Mouse (Mus musculus) cerebellum, postnatal 25 days (tissue): Measurements from ENCODE around the gene Ppp6r3.

ENCODE experiments used
- DNase-seq, 2 experiments: peaks; one replicate each; pipeline ENCODE4 v3.0.0; 2021; ENCODE audit warnings: mixed read lengths in 2 of 2

Gene Ppp6r3

DNA sequence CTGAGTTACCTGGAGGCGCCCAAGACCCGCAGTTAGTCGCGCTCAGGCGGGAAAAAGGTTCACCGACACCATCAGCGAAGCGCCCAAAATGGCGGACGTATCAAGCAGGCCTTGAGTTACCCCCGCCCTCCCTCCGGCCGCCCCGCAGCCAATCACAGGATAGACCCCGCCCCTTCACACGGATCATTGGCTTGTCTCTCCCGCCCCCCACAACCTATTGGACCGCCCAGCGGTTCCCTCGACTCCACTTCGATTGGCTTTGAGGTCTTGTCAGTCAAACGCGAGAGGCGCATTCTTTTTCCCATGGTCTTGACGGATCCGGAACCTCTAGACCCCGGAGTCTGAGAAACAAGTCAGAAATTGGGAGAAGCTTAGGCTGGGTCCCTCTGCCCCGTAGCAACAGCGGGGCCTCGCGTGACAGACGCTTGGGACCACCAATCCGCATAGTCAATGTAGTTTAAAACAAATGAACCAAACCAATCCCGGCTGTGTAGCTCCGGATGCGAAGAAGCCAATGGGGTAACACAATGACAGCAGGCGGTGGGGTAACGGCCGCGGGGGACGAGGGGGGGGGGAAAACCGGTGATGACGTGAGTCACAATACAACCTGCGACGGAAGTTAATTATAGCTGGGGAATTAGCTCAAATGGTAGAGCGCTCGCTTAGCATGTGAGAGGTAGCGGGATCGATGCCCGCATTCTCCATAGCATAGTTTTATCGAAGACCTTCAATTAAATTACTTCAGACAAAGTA, at the start of gene Ppp6r3:
TSS of gene Ppp6r3 (minus strand) at position 118 of the 753 bp plus-strand sequence.
- DNase-seq, result peak; percentile 97 to 99

DNA sequence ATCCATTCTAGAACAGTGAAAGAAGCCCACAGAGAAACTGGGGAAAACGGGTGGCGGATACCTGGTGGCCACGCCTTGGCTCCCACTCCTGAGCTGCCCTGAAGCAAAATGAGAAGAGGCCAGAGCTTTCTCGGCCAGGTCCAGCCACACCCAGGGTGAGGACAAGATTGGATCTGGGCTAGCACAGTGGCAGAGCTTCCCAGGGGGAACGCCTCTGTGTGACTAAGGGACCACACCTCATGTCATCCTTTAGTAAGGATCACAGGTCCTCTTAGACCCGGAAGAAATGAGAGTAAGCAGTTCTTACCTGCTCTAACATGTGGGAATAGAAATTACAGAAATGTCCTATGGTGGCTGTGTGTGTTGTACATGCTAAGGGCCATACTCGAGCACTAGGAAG, 49.6 kb upstream of the Ppp6r3 start:
- DNase-seq, result no peak

DNA sequence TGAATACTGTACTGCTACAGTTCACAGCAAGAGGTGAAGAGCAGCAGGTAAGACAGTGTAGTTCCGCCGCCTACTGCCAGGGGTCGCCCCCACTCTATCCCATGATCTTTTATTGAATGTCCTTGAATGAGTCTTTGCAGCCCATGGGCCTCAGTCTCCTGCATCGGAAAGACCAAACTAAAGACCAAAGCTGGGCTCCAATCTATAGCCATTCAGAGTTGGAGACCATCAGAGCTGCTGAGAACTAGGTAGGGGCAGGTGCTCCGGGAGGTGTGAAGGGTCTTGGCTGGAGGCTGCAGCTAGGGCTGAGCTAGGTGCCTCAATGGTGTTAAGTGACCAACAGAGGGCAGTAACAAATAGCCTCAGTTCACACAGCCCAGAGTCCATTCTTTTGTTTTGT, 48.3 kb upstream of the Ppp6r3 start:
- peak; percentile 57 to 63 for DNase-seq

DNA sequence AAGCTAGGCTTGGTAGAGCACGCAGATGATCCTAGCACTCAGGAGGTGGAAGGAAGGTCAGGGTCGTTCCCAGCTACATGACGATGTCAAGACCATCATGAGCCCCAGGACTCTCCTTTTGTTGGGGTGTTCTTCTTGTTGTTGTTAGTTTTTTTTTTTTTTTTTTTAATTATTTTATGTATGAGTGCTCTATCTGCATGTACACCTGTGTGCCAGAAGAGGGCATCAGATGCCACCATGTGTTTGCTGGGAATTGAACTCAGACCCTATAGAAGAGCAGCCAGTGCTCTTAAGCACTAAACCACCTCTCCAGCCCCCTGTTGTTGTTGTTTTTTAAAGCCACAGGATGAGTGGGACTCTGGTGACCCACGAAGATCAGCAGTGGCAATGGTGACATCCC, 47.7 kb upstream of the Ppp6r3 start:
- no peak for DNase-seq

DNA sequence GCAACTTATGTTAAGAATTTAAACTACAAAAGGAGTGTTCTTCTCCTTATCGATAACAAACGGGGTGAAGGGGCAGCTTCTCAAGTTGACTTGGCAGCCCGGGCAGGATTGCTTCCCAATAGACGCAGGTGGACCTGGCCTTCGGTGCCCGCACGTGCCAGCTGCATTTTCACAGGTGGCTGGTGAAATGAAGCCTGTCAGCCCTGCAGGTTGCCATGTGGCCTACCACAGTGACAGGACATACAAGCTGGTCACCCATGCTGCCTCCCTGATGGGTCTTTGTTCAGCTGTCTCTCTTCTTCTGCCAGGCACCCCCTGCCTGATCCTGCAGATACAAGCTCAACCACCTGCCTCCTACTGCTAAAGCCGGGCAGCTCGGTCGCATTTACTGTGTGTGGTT, 45.3 kb upstream of the Ppp6r3 start:
- peak in 1 of 2 experiments; percentile 42 for DNase-seq

DNA sequence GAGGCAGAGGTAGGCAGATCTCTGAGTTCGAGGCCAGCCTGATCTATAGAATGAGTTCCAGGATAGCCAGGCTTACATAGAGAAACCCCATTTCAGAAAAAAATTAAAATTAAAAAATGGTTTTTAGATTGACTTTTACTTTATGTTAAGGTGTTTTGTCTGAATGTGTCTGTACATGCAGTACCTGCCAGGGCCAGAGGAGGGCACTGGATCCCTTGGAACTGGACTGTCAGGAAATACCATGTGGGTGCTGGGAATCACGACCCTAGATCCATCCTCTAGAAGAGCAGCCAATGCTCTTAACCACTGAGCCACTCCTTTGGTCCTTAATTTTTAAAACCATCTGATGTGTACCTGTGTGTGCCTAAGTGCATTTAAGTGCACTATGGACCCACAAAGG, 43.8 kb upstream of the Ppp6r3 start:
- no peak for DNase-seq

DNA sequence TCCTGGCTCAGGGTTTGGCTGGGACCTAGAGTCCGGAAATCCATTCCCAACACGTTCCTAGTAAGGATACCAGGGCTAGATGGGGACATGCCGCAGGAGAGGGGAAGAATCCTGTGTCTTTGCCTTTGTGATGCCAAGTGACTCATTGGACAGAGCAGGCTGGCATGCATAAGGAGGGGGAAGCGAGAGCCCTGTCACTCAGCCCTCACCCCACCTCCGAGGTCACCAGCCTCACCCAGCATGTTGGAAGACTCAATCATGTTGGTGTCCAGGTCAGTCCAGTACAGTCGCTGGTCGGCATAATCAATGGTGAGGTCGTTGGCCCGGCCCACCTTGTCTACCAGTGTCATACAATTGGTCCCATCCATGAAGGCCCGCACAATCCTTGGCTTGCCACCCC, 38.4 kb upstream of the Ppp6r3 start:
- DNase-seq, result no peak

DNA sequence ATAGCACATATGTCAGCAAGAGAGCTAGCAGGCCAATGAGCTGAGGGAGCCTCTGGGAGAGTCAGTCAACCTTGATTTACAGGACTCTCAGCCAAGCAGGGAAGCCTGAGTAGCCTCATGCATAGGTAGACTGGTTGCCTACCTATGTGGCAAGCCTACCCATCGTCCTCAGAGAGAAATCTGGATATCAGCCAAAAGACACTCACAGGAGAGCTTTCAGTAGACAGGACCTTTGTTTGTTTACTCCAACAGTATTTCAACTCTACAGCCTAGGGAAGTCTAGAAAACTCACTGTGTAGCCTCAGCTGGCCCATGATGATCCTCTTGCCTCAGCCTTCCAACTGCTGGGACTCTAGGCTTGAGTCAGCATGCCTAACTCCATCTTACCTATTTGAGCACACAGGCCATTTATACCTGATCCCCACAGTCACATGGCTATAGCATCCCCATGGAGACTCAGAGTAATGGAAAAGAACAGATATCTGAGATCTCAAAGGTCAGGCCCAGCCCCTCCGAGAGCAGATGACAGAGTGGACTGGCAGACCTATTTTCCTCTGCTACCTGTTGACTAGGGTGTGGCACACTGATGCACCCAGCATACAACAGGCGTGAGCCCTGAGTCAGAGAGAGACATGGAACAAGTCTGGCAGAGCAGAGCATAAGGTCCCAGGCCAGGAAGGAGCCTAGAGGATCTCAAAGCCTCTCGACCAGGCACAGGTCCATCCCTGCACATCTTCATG, 37.2 kb upstream of the Ppp6r3 start:
- no peak for DNase-seq

DNA sequence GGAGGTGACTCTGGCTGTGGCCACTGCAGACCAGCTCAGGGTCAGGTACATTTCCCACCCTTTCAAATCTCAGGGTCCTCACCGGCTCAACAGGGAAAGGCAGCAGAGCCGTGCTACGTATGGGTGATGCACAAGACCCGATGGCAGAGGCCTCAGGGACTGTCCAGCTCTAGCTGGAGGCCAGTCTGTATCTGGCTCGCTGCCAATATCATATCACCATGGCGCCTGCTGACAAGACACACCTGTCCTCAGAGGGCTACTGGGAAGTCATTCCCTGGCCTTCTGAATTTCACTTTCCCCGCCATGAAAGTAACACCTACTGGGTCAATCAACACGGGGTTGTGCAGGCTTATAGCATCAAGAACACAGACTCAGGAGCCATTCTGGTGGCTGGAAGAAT, 36.2 kb upstream of the Ppp6r3 start:
- DNase-seq, result peak in 1 of 2 experiments; percentile 23

DNA sequence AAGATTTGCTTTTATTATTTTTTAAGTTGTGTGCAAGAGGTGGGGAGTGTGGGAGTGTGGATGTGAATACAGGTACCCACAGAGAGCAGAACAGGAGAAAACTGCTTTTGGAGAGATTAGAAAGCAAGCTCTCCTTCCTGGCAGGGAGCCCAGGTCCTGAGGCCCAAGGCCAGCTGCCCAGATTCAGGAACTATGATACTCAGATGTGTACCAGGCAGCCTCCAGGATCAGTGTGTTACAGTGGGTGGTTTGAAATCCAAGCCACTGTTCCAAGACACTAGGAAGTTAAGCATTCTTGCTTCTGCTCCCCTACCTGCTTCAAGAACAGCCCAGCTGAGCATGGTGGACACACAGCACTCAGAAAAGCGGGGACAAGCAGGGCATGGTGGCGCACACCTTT, 35.3 kb upstream of the Ppp6r3 start:
- DNase-seq, result peak; percentile 58 to 79

DNA sequence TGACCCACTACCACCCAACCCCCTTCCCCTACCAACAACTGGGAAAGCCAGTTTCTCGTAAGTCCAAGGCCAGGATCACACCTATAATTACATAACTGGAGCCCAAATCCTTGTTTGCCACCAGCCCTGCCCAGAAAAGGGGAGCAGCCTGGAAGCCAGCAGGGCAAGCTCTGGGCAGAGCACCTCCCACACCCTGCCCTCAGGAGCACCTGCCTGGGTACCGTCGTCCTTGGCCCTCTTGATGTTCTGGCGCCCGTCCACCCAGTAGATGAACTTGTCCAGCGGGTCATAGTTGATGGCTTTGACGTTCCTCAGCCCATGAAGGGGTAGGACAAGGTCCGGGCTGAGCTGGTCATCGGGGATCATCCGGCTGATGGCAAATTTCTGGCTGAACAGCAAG, 34.3 kb upstream of the Ppp6r3 start:
- no peak for DNase-seq

DNA sequence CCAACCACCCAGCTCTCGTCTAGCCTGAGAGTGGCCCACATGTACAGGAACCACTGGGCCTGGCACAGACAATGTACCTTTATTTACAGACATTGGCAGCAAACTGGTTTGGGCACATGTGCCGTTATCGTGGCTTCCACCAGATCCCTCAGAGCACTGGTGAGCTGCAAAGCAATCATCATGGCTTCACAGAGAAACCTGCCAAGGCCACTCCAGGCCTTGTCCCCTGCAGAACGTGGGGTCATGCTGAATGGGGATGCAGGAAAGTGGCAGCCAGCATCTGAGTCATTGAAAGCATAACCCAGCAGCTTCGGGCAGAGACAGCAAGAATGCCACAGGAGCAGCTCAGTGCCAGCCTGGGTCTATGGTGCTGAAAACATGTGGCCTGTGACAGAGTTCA, 18.8 kb upstream of the Ppp6r3 start:
- DNase-seq, result no peak

DNA sequence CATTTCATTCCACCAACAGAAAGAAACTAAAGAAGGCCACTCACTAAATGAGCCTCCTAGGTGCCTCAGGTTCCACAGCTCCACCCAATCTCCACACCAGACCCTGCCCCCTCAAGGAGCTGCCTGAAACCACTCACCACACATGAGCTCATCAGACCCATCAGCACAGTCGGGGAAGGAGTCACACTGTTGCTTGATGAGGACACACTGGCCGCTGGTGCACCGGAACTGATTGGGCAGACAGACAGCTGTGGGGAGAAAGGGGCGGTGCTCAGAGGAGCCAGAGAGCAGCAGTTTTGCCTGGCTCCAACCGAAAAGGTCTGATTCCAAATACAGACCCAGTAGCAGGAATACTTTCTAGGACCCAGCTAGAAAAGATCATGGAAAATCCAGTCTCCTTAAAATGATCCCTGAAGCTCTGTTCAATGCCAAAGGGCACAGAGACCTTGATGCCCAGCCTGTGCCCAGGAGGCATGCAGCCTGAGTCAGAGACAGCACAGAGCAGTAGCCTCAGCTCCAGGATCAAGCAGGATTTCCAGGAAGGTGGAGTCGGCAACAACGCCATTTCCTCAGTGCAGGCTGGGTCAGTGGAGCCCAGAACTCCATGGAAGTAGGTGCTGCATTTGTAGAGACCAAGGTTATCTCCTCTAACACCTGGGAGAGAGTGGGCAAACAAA, 18.0 kb upstream of the Ppp6r3 start:
- DNase-seq, result no peak

DNA sequence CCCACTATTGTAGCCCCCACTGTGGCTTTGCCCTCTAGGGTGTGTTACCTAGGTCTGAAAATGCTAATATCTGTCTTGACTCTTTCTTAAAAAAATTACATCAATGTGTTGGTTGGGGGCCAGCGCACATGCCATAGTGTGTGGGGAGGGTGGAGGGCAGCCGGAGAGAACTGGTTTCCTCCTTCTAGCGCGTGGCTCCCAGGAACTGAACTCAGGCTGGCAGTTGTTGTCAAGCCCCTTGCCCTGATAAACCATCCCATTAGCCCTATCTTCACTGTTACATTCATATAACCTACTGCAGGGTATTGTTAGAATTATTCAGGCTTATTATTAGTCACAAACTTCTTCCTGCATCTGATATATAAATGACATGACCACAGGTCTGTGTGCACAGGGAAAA, 14.4 kb upstream of the Ppp6r3 start:
- DNase-seq, result no peak

DNA sequence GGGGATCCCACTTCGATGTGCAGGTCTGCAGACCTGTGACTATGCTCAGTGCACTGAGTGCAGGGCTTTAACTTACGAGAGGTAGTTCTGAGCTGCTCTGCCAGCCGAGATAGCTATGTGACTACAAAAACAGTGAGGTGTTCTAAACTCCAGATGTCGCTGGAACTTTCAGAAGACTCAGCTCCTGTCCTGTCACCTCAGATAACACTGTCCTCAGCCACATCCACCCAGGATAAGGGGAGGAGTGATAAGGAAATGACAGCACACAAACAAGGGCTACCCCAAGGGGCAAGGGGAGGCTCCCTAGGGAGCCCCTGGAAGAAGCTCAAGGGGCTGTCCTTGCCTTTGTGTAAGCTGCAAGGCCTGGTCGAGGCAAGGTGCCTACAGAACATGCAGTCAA, 14.0 kb upstream of the Ppp6r3 start:
- DNase-seq, result no peak

DNA sequence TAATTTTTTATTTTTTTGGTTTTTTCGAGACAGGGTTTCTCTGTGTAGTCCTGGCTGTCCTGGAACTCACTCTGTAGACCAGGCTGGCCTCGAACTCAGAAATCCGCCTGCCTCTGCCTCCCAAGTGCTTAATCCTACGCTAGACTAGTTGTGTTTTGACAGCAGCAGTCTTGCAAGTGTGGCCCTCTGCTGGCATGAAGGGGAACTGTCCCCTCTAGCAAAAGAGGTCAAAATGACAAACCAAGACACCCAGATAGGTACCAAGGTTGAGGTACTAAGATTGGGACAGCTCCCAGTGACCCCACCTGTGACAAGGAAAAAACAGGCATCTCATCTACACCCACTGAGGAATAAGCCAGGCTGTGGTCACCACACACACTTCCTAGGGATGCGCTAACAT, 12.2 kb upstream of the Ppp6r3 start:
- peak in 1 of 2 experiments; percentile 45 for DNase-seq

DNA sequence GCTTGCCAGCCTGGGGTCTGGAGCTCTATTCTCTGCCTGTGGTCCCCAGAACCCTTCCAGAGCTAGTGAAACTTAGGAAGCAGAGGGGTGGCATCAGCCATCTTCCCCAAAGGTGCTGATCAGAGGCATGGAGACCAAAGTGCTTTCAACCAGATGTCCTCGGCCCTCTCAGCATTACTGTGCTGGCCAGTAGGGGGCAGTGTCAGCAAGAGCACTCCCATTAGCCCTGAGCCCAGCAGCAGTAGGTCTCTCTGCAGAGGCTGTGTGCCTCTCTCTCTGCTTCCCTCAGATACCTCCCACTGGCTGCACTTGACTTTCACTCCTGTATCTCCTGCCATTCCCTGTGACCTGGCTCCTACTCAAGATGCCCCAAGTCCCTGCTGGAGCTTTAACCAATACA, 11.0 kb upstream of the Ppp6r3 start:
- peak; percentile 49 to 65 for DNase-seq

DNA sequence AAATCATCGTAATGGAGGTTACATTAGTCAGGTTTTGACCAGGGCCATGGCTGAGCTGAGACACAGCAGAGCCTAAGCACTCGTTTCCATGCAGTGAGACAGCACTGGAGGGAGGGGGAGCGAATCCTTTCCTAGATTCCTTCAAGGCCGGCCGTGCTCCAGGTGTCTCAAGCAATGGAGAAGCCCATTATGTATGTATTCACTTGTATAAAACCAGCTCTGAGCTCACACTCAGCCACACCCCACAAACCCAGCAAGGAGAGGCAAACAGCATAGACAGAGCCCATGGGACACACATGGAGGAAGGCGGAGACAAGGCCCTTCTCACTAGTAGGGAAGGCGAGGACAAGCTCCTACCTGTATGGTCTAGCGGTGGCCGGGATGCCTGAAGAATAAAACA, 10.5 kb upstream of the Ppp6r3 start:
- DNase-seq, result no peak

DNA sequence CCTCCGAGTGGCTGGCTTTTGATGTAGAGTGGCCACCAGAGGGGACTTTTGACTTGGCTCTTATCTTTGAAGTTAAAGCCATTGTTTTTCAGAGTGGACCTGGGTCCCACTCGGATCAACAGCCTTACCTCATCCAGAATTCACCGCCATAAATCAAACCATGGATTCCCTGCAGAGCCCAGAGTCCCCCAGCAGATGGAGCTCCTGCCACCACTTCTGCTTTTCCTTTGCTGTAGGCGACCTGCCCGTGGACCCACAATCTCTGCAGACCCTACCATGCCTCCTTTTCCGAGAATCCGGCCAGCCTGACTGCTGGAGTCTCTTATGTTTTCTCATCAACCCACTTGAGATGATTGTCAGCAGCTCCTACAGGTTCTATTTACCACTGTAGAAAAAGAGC, 5.8 kb upstream of the Ppp6r3 start:
- DNase-seq, result peak; percentile 83

DNA sequence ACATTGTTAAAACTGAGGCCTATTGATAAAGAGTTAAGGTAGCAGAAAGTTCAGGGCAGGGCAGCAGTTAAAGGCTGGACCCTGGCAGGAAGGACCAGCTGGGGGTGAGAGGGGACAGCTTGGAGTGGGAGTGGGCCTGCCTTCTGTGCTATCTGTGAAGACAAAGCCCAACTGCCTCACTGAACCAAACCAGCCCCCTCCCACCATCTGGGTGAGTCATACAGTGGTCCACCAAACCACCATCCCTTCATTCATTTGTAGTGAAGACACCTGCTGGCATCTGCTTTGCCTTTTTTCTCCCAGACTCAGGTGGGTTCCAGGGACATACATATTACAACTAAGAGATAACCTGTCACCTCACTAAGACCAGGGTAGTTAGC, 2.4 kb upstream of the Ppp6r3 start:
- no peak for DNase-seq

DNA sequence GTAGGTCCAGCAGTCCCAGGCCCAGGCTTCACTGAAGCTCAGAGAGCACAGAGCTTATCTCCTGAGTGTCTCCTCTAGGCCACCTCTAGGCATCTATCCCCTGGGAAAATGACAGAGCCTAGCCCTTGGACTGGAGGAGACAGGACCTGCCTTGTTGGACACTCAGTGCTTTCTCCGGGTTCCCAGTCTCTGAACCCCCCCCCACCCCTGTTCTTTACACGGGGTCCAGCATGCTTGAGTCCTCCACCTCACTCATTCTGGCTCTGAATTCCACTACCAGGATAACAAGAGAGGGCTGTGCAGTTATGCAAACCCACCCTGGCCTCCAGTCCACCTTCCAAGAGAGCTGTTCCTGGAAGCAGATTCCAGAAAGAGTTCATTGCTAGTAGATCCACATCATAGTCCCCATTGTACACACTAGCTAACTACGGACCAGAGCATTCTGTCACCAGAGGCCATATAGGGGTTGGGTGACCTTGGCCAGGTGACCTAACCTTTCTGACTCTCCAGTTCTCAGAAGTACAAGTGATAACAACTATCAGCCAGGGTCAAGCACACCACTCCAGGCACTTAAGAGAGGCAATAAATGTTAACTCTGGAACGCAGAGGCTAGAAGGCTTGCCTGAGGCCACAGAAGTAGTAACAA, 1.8 kb upstream of the Ppp6r3 start:
- no peak for DNase-seq

DNA sequence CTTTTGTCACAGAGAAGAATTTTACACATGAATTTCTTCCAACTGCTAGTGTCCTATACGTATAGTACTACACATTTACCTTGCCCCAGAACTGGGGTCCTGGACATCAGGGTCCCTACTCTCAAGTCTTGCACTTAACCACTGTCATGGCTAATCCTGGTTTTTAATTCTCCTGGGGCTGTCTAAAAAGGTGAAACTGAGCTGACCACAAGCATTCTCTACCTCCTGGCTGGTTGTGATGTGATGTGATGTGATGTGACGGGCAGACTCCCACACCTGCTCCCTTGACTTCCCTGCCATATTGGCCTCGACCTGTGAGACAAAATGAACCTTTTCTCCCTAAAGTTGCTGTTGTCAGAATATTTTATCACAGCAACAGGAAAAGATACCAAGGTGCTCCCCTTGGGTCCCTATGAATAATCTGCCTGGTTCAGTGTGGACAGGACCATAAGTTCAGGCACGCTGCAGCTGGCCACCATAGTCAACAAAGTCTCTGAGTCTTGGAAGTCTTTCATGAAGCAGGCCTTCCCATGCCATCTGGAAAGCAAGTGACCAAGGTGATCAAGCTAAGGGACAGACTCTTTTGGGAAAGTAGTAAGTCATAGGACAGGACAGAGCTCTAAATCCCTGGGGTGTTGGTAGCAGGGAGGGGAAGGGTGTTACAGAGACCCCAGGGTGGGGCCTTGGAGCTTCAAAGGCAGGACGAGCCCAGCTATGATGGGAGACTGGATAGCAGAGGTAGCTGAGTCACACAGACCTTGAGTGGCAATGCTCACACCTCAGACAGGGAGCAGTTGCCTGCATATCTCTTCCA, 1.1 kb upstream of the Ppp6r3 start:
- DNase-seq, result peak; percentile 24 to 27

DNA sequence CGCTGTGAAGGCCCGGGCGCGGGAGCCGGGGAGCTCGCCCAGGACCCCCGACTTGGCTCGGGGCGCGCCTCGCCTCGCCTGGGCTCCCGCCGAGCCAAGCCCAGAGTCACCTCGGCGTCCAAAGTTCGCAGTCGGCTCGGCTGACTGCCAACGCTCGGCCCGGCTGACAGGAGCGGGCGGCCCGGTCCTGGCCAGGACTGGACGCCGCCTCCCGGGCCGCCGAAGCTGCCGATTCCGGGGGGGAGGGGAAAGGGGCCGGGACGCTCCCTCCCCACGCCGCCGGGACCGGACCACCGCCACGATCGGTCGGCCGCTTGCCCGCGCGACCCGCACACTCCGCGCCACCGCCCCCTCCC, 295 bp downstream of the Ppp6r3 start:
- peak in 1 of 2 experiments; percentile 88 for DNase-seq
